Mouse (Mus musculus) megakaryocyte, adult 5-6 weeks (primary cell): ENCODE results near the gene Slc19a2. TPM values are rescaled to one million over a fixed set of nuclear protein-coding genes. Genes with fewer than 3 reads are reported as not detected.

Source experiments
- total RNA-seq, 2 experiments: library from RNA; stranded (forward) in 1 of 2; stranded (reverse) in 1 of 2; fragments of 153-499, 151-499 nt in 1 of 2; fragments of 221-1000, 200-1000 nt in 1 of 2; gene quantifications; 2 replicates each; pipeline versions ENCODE4 v1.2.3 to v1.2.4; 2015 to 2017

The Slc19a2 gene
- total RNA-seq, 2 experiments from 2014 or later, result 3.0 to 6.8 TPM

Other genes with a start within 250 kb of the Slc19a2 start
- gene Sele, start 200.8 kb upstream of the Slc19a2 start, total RNA-seq (2015), result 0.07 and 0.18 TPM in 2 replicates
- gene Sele, start 200.8 kb upstream of the Slc19a2 start, total RNA-seq (2017), result 0.20 TPM in 1 of 2 replicates, not detected in the other
- gene Sell, start 187.1 kb upstream of the Slc19a2 start, total RNA-seq (2015), result 838 and 904 TPM in 2 replicates
- 641 and 646 TPM in 2 replicates for gene Sell, start 187.1 kb upstream of the Slc19a2 start, total RNA-seq (2017)
- gene Selp, start 133.8 kb upstream of the Slc19a2 start, total RNA-seq (2015), result 1.4 and 2.0 TPM in 2 replicates
- 1.3 and 2.0 TPM in 2 replicates for gene Selp, start 133.8 kb upstream of the Slc19a2 start, total RNA-seq (2017)
- gene F5, start 97.2 kb upstream of the Slc19a2 start, total RNA-seq (2015), result 40.5 and 46.2 TPM in 2 replicates
- 29.2 and 38.5 TPM in 2 replicates for gene F5, start 97.2 kb upstream of the Slc19a2 start, total RNA-seq (2017)
- 4.4 and 6.7 TPM in 2 replicates for gene Ccdc181, start 26.5 kb downstream of the Slc19a2 start, total RNA-seq (2015)
- gene Ccdc181, start 26.5 kb downstream of the Slc19a2 start, total RNA-seq (2017), result 11.9 and 13.8 TPM in 2 replicates
- gene Nme7, start 55.1 kb downstream of the Slc19a2 start, total RNA-seq (2015), result 15.5 and 16.0 TPM in 2 replicates
- gene Nme7, start 55.1 kb downstream of the Slc19a2 start, total RNA-seq (2017), result 19.6 and 21.6 TPM in 2 replicates
- gene Blzf1, start 58.4 kb downstream of the Slc19a2 start, total RNA-seq (2015), result 17.9 and 20.7 TPM in 2 replicates
- gene Blzf1, start 58.4 kb downstream of the Slc19a2 start, total RNA-seq (2017), result 27.9 and 28.3 TPM in 2 replicates
- gene Atp1b1, start 209.3 kb downstream of the Slc19a2 start, total RNA-seq (2015), result 9.8 and 12.9 TPM in 2 replicates
- 7.7 and 9.9 TPM in 2 replicates for gene Atp1b1, start 209.3 kb downstream of the Slc19a2 start, total RNA-seq (2017)